Comparison of ENCODE assay signal across 7 mouse cellular contexts in the genomic region with DNA sequence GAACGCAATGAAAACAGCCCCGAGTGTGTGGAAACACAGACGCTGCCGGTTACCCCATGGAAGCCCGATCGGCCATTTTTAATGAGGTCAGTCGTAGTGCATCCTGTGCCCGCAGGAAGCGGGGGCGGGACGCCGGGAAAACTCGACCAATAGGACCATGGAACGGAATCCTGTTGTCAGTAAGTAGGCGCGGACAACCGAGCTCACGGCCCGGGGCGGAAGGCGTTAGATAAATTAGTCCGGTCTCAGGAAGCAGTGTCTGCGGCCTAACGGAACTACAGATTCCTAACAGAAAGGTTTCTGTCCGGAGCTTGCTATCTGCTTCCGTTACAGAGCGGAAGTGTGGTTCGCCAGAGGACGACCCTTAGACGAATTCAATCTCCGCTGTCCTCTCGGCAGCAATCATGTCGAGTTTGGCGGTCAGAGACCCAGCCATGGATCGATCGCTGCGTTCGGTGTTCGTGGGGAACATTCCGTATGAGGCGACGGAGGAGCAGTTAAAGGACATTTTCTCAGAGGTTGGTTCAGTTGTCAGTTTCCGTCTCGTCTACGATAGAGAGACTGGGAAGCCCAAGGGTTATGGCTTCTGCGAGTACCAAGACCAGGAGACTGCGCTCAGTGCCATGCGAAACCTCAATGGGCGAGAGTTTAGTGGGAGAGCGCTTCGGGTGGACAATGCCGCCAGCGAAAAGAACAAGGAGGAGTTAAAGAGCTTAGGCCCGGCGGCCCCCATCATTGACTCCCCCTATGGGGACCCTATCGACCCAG. TPM values are rescaled to one million over a fixed set of nuclear protein-coding genes. Genes with fewer than 3 reads are reported as not detected.
DNase-seq lines count a peak whose midpoint lies in the region; ATAC-seq lines count a peak whose summit lies in the region.

A gene (plus strand): TSS at position 176 of the 768 bp plus-strand sequence.

- no peaks in the 10 kb centered on the region for H3K27me3 ChIP-seq in intestine, embryonic 15.5 days (replicated peaks)
- H3K27me3 ChIP-seq in midbrain, embryonic 10.5 days (ENCODE audit: low read depth, poor library complexity, severe bottlenecking): no peaks in the 10 kb centered on the region

- H3K4me1 ChIP-seq in intestine, embryonic 15.5 days (replicated peaks): peaks cover 12% of the 10 kb centered on the region; the same call in 1 of the 2 replicates
- H3K4me1 ChIP-seq in midbrain, embryonic 10.5 days: peaks cover 22% of the 10 kb centered on the region

- H3K4me3 ChIP-seq in intestine, embryonic 15.5 days (replicated peaks): peak within 1 kb of the TSS; percentile 58
- H3K4me3 ChIP-seq in midbrain, embryonic 10.5 days: peak within 1 kb of the TSS; percentile 80

- peak within 1 kb of the TSS; percentile 62 for H3K9ac ChIP-seq in intestine, embryonic 15.5 days

- H3K4me2 ChIP-seq in intestine, embryonic 15.5 days (replicated peaks): peak within 1 kb of the TSS; percentile 78

- intact Hi-C loops in gastrocnemius, postnatal 36 days (cut with DNase I): no loop called here
- intact Hi-C loops in left cerebral cortex, postnatal 25 days (cut with DNase I): loop anchor here (5.0 to 10.0 kb wide), 2 partner anchors 241 to 592 kb away; no protein-coding TSS in a partner anchor

- peak; percentile 99 for DNase-seq in adrenal gland, adult 2 months
- DNase-seq in embryo, embryonic 11.5 days (ENCODE audit: low read depth, low spot score): peak; percentile 96
- DNase-seq in gastrocnemius, postnatal 36 days: peak; percentile 98 to 100
- peak; percentile 99 to 100 for DNase-seq in left cerebral cortex, postnatal 25 days (ENCODE audit: low spot score in 2 of 2)
- peak; percentile 97 for DNase-seq in midbrain, embryonic 10.5 days (ENCODE audit: low spot score)
- DNase-seq in right cerebral cortex, postnatal 4 days: peak; percentile 97

- peaks cover 18% of the 10 kb centered on the region for H3K36me3 ChIP-seq in intestine, embryonic 15.5 days
- peaks cover 42% of the 10 kb centered on the region for H3K36me3 ChIP-seq in midbrain, embryonic 10.5 days

- no peaks in the 10 kb centered on the region for H3K9me3 ChIP-seq in intestine, embryonic 15.5 days
- peaks cover 15% of the 10 kb centered on the region for H3K9me3 ChIP-seq in midbrain, embryonic 10.5 days (replicated peaks)

- 2% methylated on average over 56 of the region's 56 CpGs for WGBS in intestine, embryonic 15.5 days
- WGBS in midbrain, embryonic 10.5 days: 3% methylated on average over 56 of the region's 56 CpGs

- ATAC-seq in intestine, embryonic 15.5 days: peak; percentile 100

- peak within 1 kb of the TSS; percentile 73 for H3K27ac ChIP-seq in intestine, embryonic 15.5 days
- peak within 1 kb of the TSS; percentile 90 for H3K27ac ChIP-seq in midbrain, embryonic 10.5 days (replicated peaks)

RNA-seq across cellular contexts. Expression of the gene that starts here (rescaled TPM):
- total RNA-seq in adrenal gland, adult 2 months (2021): 10 to 100 TPM; 16.9 to 25.3 TPM
- 6.6 and 6.7 TPM in 2 replicates for polyA plus RNA-seq in adrenal gland, adult 2 months (2012; rRNA removed)
- 10 to 100 TPM; 13.6 to 17.7 TPM for total RNA-seq in gastrocnemius, postnatal 36 days (2021)
- polyA plus RNA-seq in intestine, embryonic 15.5 days (2015; fragmentation: Nextera tagmentation; extraction: Ambion mirVana): 34.2 and 38.5 TPM in 2 replicates
- 10 to 100 TPM; 67.5 to 73.4 TPM for total RNA-seq in left cerebral cortex, postnatal 25 days (2021)
- 56.6 and 64.8 TPM in 2 replicates for polyA plus RNA-seq in midbrain, embryonic 10.5 days (2016; fragmentation: Nextera tagmentation; extraction: Ambion mirVana)

Comparison
In these comparisons a context has a peak if more than half of its experiments do, and no peak if none do; other contexts are left out.
1. Peak in every context shown above with its lines: DNase-seq, ATAC-seq, H3K4me3 ChIP-seq and H3K27ac ChIP-seq.